Mouse (Mus musculus) frontal cortex, postnatal 25 days (tissue): ENCODE data around the gene Cxcr4.
A peak's percentile ranks its signal among the peaks of the same experiment; 100 is the strongest.

ENCODE experiments used
- DNase-seq, 2 experiments: peaks; one replicate each; pipeline ENCODE4 v3.0.0; 2022; ENCODE audit warnings: low spot score in 2 of 2

The Cxcr4 gene

DNA sequence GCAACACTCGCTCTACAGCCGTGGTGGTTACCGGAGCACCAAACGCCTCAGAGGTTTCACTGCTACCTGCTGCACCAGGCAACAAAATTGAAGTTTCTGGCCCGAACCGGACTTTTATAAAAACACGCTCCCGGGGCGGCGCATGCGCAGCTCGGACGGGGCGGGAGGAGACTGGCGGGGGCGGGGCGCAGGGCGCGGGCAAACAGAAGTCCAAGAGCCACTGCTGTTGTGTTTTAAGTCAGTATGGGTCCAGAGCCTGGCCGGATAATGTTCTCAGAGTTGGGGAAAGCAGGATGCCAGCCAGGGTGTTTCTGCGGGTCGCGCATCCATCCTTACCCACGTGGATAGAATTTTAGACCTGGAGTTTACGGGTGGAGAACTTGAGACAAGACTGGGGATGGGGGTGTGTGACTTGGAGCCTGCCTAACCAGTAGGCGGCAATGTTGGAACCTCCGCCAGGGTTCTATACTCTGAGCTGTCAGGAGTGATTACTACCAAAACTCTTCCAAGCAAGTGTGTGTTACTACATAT is at the start of gene Cxcr4:
TSS of gene Cxcr4 (minus strand) at position 83 of the 531 bp plus-strand sequence.
- peak; percentile 20 to 32 for DNase-seq

DNA sequence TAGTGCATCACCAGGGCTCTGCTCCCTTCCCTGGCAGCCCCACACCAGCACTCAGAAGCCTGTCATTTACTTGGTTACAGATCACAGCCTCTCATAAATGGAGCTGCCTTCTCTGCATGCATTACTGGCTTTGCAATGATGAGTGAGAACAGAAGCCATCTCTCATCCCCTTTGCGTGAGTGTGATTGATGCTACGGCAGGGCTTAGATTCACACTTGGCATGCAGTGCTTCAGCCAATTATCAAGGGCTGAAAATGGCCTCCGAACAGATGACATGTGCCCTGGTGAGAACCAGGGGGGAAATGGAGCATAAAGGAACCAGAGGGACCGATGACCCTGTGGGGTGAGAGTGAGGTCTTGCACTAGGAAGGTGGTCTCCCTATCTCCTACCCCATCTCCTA is 47.6 kb upstream of the Cxcr4 start:
- no peak for DNase-seq

- DNase-seq = no peak
Measured at GRCm38 (mm10) chr1:128637230-128637740, 45.2 kb upstream of the Cxcr4 start.

GRCm38 (mm10) chr1:128636258-128637229 is 44.5 kb upstream of the Cxcr4 start:
- DNase-seq = no peak

DNA sequence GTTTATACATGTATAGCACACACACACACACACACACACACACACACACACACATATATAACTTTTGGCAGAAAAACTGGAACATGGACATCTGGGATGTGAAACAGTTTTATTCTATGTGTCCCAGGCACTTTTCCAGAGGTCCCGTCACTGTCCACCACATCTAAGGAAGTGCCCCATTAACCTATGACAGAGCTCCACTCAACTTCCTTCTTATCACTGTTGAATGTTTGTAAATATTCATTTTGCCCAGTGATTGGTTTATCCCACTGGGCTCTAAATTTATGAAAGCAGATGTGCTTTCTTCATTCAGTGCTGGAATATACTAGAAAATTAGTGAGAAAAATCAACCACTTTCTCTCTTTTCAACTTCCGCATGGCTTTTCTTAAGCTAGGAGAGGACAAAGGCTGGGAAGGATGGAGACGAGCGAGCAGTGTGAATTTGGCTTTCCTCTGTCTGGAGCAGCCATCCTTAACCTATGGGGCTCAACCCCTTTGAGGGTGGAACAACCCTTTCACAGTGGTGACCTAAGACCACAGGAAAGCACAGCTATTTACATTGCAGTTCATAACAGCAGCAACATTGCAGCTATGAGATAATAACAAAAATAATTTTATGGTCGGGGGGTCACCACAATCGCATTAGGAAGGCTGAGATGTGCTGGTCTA is 41.8 kb upstream of the Cxcr4 start:
- DNase-seq = no peak

DNA sequence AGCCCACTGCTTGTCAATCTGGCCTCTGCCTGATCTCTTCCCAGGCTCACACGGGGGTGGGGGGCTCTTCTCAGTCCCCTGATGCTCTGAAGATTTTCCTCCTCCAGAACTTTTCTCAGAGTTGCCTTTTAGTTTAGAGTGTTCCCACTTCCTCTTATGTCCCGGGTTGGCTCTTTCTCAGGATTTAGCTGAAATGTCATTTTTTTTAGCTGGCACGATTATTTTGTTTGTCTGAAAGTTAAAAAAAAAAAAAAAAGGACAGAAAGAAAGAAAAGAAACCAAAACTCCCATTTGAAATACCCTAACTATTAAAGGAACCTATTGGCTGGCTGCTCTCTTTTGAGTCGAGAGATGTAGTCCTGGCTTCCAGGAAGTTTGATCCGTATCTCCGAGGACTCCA is 40.4 kb upstream of the Cxcr4 start:
- DNase-seq = no peak

- no peak for DNase-seq
Measured at GRCm38 (mm10) chr1:128626144-128626678, 34.1 kb upstream of the Cxcr4 start.

DNA sequence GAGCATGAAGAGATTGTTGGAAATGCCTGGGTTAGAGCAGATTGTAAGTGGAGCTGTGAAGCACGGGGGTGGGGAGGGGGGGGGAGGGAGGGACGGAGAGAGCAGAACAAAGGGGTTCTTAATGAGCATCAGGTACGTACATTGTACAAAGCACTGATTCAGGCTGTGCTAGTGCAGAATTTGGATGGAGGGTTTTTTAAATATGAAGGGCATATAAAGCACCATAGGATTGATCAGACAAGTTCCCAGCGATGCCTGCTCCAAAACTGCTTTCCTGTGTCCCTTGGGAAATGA is 31.4 kb upstream of the Cxcr4 start:
- DNase-seq = no peak

GRCm38 (mm10) chr1:128622867-128623593 is 30.9 kb upstream of the Cxcr4 start:
- no peak for DNase-seq

GRCm38 (mm10) chr1:128617654-128618310 is 25.7 kb upstream of the Cxcr4 start:
- no peak for DNase-seq

DNA sequence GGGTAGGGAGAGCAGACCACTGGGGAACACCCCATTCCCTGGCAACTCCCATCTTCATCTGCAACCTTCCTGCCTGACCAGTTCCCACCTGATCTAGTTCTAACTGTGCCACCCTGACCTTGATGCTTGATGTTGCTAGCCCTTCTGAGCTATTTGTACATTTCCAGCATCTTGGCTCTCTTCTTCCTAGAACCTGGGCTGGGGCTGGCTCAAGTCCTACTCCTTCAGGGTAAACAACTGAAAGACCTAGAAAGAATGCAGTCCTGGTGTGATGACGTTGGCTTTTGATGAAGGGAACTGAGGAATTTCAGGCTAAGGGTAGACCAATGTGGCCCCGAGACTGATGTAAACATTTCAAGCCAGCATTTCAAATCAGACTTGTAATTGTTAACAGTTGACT is 24.5 kb upstream of the Cxcr4 start:
- no peak for DNase-seq

DNA sequence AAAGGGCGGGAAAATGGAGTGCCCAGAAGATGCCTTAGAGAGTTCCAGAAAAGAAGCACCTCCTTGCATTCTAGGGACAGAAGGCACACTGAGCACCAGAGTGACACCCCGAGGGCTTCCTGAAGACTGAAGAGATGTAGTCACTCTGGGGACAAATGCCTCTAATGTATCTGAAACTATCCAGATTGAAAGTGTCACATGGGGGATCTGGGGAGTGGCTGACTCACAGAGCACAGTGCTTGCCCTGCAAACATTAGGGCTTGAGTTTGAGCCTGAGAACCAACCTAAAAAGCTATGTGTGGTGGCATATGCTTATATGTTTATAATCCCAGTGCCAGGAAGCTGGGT is 23.3 kb upstream of the Cxcr4 start:
- DNase-seq = no peak

DNA sequence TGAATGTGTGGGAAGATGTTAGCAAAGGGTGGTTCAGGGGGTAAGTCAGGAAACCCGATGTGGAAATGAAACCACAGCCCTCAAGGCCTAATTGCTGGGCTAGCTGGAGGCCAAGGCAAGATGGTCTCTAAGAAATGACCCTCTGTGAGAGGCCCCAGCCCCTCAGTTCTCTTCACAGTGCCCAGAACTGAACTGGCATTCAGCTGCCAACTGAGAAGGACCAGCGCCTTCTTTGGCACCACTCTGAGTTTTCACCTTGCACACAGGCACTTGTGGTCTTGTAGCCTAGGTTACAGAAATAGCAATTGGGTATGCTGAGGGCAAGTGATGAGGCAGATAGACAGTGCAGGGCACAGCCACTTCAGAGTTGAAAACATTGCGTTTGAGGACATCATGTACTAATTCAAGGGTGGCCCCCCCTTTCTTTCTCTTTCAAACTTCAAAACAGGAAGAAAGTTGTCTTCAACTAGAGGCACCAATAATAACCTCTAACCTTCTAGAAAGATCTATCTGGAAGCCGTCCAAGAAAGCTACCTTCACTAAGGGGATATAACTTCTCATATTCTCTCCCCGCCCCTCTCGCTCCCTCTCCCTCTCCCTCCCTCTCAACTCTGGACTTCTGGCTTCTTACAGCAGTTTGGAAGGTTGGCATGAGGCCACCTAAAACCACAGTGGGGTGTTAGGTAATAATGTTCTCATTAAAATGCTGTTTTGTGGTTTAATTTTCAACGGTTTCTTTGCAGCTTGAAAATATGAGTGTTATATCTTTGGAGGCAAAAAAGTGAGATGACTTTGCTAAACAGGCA is 22.8 kb upstream of the Cxcr4 start:
- no peak for DNase-seq

DNA sequence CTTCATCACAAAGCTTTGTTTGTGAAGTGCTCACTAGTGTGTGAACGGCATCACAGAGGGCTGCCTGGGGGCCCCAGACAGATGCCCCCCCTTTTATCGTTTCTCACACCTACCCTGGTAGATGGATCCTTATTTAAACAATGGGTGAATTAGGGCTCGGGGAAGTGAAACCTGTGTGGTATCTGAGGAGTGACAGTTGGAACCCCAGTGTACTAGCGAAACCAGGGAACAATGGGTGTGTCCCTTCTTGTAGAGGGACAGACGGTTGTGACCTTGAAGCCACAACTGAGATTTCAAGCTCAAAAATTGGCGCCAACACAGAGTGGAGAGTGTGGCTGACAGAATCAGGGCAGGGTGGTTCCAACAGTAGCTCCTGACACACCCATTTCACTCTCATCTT is 16.0 kb upstream of the Cxcr4 start:
- DNase-seq = no peak

GRCm38 (mm10) chr1:128607423-128607822 is 15.3 kb upstream of the Cxcr4 start:
- no peak for DNase-seq

DNA sequence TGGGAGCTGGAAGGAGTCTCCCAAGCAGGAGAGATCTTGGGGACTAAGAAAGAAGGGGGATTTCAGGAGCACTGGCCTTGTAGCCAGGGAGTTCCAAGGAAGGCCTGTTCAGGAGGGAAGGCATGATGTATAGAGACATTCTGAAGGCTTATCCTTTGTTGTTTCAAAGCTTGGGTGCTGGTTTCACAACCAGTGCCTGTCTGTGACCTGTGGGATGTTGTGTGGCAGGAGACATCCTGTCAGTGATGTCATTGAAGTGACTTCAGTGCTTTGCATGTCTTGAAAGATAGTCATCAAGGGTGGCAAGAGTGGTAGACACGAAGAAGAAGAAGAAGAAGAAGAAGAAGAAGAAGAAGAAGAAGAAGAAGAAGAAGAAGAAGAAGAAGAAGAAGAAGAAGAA is 13.7 kb upstream of the Cxcr4 start:
- DNase-seq = no peak

- DNase-seq = no peak
Measured at GRCm38 (mm10) chr1:128602688-128603385, 10.7 kb upstream of the Cxcr4 start.

- DNase-seq = no peak
Measured at GRCm38 (mm10) chr1:128602018-128602687, 10.1 kb upstream of the Cxcr4 start.

GRCm38 (mm10) chr1:128601307-128601706 is 9.2 kb upstream of the Cxcr4 start:
- no peak for DNase-seq
